Mouse (Mus musculus) kidney, postnatal 4 days (tissue): ENCODE data around the gene Fbxo4.

Experiments used
- DNase-seq, 2 experiments: peaks; one replicate each; pipeline ENCODE4 v3.0.0; 2021; ENCODE audit warnings: mixed read lengths in 2 of 2

Gene Fbxo4

DNA sequence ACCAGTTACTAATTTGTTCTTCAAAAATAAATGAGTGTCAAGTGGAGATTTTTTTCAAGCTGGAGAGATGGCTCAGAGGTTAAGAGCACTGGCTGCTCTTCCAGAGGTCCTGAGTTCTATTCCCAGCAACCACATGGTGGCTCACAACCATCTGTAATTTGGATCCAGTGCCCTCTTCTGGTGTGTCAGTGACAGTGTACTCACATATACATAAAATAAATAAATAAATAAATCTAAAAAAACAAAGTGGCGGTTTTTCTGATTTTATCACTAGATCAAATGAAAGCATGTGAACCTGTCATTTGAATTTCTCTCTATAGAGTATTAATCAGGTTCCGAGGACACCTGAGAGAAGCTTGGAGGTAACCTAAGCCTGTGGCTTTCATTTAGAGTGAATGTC is 1.1 kb downstream of the Fbxo4 start:
- DNase-seq, result no peak

DNA sequence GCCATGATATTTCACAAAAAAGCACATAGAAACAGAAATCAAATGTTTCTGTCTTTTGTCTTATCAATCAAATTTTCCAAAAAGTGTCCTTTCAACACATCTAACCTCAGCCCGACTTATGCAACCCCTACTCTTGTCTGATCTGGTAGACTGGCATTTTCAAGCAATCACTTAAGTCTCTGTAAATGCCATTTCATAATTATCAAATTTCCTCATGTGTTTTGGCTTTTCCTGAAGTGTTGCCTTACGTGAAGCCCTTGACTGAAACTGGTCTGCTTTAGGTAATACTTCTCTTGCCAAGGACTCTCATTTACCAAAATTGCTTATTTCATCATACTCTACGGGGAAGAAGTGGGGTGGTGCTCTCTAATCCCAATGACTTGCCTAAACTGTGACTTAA is 6.1 kb downstream of the Fbxo4 start:
- no peak for DNase-seq

DNA sequence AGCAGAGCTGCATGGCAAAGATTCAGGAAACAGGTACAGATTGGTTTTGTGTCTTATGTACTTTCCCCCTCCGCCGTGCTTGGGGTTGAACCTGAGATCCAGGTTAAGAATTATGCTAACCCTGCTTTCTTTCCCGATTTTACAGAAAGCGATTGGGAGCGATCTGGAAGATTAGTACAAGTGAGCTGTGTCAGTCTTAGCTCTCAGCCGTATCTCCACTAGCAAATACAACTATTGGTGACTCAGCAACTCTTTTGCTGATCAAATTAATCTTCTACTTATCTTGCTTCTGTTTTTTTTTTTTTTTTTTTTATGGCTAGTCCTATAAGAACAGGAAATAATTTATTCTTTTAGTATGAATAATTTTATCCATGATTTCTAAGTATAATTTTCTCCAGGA is 9.2 kb downstream of the Fbxo4 start:
- no peak for DNase-seq

DNA sequence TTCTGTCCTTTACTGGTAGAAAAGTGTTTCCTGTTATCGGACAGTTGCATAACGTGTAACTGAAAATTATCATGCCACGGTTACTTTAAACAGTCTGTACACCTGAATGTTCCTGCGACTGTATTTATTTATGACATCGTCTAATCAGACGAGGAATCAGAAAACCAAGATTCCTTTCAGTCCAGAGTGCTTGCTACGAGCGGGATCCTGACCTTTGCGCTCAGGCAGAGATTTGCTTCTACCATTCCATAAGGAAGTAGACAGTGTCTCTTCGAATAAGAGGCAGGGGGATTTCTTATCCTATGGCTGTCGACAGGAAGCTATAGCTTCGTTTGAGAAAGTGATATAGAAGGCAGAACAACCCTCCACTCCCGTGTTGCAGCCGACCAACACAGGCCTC is 9.6 kb downstream of the Fbxo4 start:
- no peak for DNase-seq

DNA sequence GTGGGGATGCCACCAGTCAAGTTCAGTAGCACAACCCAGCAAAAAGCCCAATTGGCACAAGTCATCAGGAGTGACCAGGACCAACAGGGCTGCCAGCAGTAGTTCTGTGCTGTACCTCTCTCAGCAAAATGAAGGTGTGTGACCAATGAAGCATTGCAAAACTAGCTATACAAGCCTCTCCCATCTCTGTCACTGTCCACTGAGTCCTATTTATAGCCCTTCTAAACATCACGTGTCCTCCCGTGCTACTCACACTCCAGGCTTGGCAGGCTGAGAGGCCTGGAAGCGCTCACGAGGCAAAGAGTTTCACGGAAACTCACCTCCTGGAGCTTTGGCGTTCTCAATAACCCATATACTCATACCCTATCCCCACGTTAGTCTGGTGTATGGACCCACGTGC is 17.1 kb downstream of the Fbxo4 start:
- DNase-seq, result peak; percentile 15 to 31

DNA sequence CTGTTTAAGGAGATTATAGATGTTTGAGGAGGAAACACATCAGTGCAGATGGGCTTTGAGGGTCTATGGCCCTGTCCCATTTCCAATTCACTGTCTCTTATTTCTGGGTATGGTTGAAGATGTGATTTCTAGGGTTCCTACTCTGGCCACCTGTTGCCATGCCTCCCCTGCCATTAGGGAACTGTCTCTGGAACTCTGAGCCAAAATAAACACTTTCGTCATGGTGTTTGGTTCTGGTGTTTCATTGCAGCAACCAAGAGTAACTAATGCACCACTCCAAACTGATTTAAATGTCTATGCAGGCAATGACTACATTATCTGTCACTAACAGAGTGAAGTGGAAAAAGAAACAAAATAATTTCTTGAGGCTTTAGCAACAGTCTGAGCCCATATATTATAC is 19.3 kb downstream of the Fbxo4 start:
- no peak for DNase-seq

DNA sequence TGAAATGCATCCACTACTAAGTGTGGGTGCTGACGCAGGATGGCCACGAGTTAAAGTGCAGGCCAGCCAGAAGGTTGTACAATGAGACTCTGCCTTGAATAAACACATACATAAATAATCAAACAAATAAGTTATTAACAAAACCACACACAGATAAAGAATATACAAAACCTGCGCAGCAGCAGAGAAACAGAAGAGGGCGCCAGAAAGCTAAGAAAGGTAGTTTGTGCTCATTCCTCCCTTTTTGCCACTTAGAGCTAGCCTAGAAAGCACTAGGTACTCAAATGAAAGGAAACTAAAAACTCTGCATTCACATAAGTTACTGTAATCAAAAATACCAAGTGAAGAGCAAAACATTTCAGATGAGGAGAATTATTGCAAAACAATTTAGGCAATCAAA is 21.4 kb downstream of the Fbxo4 start:
- DNase-seq, result peak; percentile 70

DNA sequence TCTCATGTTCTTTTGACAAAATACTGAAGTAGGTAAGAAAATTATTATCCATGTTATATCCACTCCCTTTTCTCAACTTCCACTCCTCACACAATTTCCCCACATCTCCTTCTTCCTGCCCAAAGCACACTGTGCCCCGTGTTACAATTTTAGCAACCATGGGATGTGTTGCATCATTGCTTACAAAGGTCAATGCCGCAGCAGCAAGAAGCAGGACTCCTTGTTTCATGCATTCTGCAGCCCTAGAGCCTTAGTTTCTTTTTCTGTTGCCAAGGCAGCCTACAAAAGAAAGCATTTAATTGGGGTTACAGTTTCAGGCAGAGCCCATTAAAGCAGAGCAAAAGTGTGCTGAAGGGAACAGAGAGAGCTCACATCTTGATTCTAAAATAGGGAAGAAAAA is 24.4 kb downstream of the Fbxo4 start:
- no peak for DNase-seq

DNA sequence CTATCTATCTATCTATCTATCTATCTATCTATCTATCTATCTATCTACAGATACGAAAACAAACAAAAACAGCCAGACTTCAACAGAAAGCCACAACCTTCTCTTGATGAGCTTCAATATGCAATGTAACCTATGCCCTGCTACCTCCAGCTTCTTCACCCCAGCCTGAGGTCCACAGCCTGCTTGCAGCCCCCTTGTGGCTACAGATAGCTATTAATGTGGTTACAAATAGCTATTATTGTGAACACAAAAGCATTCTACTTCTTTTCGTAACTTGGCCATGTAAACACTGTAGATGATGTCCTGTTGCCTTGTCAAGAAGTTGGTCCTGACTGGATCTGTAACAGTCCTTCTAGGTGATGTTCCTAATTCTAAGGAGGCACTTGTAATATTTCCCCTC is 41.2 kb downstream of the Fbxo4 start:
- DNase-seq, result no peak

DNA sequence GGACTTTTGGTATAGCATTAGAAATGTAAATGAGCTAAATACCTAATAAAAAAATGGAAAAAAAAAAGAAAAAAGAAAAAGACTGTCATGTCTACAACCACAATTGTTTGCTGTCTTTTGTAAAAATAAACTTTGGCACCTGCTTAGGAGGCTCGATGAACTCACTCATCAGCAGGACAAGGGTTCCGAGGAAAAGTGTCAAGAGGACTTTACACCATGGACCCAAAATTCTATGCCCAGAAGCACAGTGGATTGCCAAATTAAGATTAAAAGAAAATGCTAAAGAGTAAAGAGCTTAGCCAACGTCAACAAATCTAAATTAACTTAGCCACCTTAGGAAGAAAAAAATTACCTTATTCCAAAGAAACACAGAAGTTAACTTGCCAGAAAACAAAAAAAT is 43.3 kb downstream of the Fbxo4 start:
- DNase-seq, result no peak

DNA sequence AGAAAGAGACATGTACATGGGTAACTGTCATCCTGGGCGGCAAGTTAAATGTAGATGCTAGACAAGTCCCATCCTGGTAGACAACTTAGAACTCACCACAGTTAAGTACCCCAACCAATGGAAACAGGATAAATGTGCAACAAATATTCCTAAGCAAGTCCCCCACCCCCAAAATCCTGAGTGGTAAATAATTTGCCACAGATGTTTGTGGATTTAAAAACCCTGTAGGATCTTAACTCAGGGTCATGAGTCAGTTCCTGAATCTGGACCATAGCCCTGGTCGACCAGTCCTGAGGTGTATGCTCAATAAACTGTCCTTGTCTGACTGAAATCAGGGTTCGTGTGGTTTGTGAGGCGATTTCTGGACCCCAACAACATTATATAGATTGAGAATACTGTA is 45.9 kb downstream of the Fbxo4 start:
- DNase-seq, result no peak

DNA sequence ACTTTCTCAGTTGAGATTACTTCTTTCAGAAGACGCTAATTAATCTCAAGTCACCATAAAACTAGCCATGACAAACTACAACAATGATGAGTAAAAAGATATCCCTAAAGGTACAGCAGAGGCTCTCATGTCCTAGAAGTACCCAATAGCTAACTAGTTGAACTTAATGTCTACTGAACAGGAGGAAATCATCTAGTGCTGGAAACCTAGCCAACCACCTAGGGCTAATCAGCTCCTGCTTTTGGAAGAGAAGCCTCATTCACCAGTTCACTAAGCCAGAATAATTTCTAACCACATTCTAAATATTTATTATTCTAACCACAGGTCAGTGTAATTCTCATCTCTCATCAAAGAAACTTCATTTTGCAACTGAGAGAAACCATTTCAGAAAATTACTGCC is 47.4 kb downstream of the Fbxo4 start:
- DNase-seq, result no peak
